Mouse (Mus musculus) E14TG2a.4 (cell line): ENCODE results near the gene Hadha.

Experiments
- CTCF ChIP-seq: conservative IDR thresholded peaks from 2 replicates; pipeline ENCODE4 v1.5.1; 2014; ENCODE audit warnings: low read length
- NANOG ChIP-seq: IDR thresholded peaks from 2 replicates; pipeline ENCODE4 v1.6.1; 2014; ENCODE audit warnings: borderline replicate concordance, low read length, mixed read lengths

- TF ChIP-seq CTCF (no peak), NANOG (no peak)
Observed at GRCm38 (mm10) chr5:30104841-30105667, 49.9 kb downstream of the Hadha start, which contains the start of gene Garem2.
